Mouse (Mus musculus) adrenal gland, adult (tissue): ENCODE data around the gene Gm13119.
"Not testable (repeated sequence)": the region's sequence is repeated elsewhere in the genome, so short reads cannot be mapped to it uniquely, and the experiment has no call there.

Experiments used
- DNase-seq, 2 experiments: peaks; one replicate each; pipeline ENCODE4 v3.0.0; 2022 to 2023; ENCODE audit warnings: low spot score in 1 of 2; ENCODE audit not compliant: inconsistent age in 2 of 2

The Gm13119 gene

GRCm38 (mm10) chr4:144357642-144358041, at the start of gene Gm13119:
Gene Gm13119 (plus strand): TSS chr4:144357942.
- DNase-seq: not testable (repeated sequence)

GRCm38 (mm10) chr4:144312666-144313460, 44.9 kb upstream of the Gm13119 start:
- not testable (repeated sequence) for DNase-seq

GRCm38 (mm10) chr4:144329949-144330348, 27.8 kb upstream of the Gm13119 start, which contains the start of gene Gm13128:
Gene Gm13128 (plus strand): TSS chr4:144330249.
- DNase-seq: not testable (repeated sequence)

GRCm38 (mm10) chr4:144335856-144336255, 21.9 kb upstream of the Gm13119 start:
- DNase-seq: not testable (repeated sequence)

GRCm38 (mm10) chr4:144377911-144378310, 20.2 kb downstream of the Gm13119 start, which contains the start of gene Pramef20:
Gene Pramef20 (minus strand): TSS chr4:144377933.
- no peak for DNase-seq

- DNase-seq: no peak
Measured at GRCm38 (mm10) chr4:144396316-144396715, 38.6 kb downstream of the Gm13119 start.

- DNase-seq: no peak
Measured at GRCm38 (mm10) chr4:144402712-144403111, 45.0 kb downstream of the Gm13119 start.

GRCm38 (mm10) chr4:144404456-144405086, 46.8 kb downstream of the Gm13119 start:
- DNase-seq: peak in 1 of 2 experiments; percentile 20

GRCm38 (mm10) chr4:144406261-144406660, 48.5 kb downstream of the Gm13119 start:
- DNase-seq: no peak

GRCm38 (mm10) chr4:144408290-144408689, 50.5 kb downstream of the Gm13119 start, which contains the start of gene Pramef12:
Gene Pramef12 (minus strand): TSS chr4:144408464.
- no peak for DNase-seq
